Mouse (Mus musculus) frontal cortex, postnatal 10 days (tissue): ENCODE measurements around the gene Dnm1.
"Not testable (repeated sequence)": the region's sequence is repeated elsewhere in the genome, so short reads cannot be mapped to it uniquely, and the experiment has no call there.

ENCODE experiments used
- DNase-seq, 2 experiments: peaks; one replicate each; pipeline ENCODE4 v3.0.0; 2022; ENCODE audit warnings: low spot score in 2 of 2, mixed read lengths in 1 of 2

The Dnm1 gene

DNA sequence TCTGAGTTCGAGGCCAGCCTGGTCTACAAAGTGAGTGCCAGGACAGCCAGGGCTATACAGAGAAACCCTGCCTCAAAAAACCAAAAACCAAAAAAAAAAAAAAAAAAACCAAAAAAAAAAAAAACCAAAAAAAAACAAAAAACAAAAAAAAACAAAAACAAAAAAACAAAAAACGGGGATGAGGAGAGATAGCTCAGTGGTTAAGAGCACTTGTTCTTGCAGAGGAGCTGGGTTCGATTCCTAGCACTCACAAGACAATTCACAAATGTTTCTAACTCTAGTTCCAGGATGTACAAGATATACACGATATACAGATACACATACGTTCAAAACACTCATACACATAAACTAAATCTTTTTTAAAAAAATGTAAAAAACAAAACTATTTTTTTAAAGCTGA is 9.1 kb upstream of the Dnm1 start:
- DNase-seq, result not testable (repeated sequence)

DNA sequence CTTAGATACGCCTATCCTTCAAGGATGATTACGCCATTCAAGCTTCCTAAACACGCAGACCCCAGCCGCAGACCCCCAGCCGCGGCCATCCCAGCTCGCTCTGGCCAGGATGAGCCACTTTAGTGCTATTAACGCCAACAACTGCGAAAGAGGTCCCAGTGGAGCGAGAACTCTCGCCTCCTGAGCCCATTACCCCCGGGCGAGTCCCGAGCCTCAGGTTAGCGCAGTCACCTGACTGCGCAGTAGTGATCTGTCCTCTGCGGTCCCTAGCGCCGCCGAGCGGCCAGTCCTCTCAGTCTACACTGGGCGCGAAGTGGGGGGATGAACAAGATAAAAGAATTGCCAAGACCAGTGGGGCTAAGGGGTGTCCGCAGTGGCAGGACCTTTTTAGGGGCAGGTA is 8.3 kb upstream of the Dnm1 start:
- DNase-seq, result peak in 1 of 2 experiments; percentile 67

DNA sequence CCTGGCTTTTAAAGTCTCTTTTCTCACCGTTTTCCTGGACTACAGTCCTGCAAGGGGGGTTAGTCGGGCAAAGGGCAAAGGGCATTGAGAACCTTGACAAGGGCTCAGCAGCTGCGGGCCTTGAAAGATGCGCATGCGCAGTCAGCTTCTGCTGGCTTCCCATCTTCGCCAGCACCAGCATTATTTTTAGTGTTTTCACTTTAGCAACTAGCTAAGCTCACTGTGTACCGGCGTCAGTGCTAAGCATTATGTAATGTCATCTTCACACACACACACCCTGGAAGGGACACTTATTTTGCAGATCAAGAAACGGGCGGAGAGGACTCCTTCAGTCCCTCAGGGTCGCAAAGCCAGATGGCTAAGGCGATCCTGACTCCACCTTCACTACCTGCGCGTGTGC is 7.6 kb upstream of the Dnm1 start:
- peak in 1 of 2 experiments; percentile 64 for DNase-seq

DNA sequence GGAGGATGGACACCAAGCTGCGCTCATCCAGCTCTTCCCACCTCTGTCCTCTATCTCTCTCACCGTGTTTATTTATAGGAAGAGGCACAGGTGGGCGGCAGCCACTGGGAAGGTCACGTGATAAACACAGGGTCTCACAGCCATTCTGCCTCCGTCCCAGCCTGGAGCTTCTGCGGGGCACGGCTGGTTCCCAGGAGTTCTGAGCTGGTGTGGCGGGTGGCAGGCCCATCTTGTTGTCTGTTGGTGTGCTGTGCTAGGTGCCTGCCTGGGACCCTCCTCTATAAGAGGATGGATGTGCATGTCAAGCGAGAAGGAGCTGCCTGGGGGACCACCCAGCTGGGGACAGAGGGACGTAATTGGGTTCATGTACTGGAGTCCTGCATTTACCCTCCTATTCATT is 5.2 kb upstream of the Dnm1 start:
- DNase-seq, result no peak

DNA sequence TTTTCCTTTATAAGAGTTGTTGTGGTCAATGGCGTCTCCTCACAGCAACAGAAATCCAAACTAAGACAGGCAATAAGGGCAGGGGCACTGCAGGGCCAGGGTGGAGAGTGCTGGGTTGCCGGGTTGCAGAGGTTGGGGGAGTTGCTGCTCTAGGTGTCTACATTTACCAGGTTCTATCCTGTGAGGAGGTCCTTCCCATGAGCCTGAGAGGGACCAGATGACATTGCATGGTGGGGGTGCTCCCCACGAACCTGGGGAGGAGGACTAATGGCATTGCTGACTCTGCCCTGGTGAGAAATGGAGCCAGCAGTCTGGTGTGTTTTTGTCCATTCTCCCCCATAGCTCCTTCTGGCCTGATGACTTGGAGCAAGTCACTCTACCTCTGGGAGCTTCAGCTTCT is 4.6 kb upstream of the Dnm1 start:
- no peak for DNase-seq

DNA sequence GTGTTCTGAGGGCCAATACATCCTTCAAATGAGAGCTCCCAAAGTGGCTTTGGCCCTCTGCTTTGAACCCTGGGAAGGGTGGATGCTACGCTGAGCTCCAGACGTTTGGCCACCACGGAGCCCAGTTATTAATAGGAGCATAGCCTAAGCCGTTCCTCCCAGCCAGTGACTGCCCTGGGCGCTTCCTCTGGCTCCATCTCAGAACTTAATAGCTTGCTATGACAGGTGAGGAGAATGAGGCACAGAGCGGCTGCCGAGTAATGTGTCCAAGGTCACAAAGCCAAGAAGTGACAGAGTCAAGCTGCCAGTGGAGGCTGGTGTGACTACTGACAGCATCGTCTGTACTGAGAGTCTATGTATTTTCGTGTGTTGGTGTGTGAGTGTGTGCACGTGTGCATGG is 3.1 kb upstream of the Dnm1 start:
- no peak for DNase-seq

GRCm38 (mm10) chr2:32354336-32354895 is 1.3 kb upstream of the Dnm1 start:
- no peak for DNase-seq

- DNase-seq, result no peak
Observed at GRCm38 (mm10) chr2:32353836-32354235, 698 bp upstream of the Dnm1 start.

DNA sequence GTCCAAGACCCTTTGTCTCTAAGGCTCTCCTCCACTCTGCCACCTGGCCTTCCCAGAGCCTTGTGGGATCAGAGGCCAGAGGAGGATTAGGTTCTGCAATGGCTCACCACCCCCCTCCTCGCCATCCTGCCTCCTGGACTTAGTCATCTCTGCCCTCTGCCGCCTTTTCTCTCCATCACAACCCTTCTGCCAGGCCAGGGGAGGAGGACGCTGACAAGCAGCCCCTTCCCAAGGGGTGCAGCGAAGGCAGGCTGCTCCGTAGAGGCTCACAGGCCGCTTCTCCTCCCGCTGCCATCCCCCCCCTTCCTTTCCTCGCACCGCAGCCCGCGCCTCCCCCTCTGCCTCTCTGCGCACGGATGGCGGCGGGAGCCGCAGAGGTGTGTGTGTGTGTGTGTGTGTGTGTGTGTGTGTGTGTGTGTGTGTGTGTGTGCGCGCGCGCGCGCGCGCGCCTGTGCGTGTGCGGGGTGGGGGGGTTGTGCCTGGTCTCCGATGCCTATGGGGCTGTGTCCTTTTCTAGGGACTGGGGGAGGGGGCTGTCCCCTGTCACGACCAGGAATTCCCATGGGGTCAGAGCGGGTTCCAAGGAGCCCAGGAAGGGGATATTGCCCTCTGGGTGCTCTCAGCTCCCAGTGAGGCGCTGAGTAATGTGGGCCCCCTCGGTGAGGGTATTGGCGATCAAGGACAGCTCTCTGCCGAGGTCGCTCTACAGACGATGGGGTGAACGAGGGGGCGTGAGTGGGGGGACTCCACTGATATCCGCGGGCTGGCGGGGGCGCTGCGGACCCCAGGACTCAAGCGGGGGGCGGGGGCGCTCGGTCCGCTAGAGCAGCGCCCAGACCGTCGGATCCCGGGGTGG is 759 bp downstream of the Dnm1 start, which contains the start of gene Ciz1:
TSS of gene Ciz1 (plus strand) at position 177 of the 856 bp plus-strand sequence.
- DNase-seq, result peak in 1 of 2 experiments; percentile 56

DNA sequence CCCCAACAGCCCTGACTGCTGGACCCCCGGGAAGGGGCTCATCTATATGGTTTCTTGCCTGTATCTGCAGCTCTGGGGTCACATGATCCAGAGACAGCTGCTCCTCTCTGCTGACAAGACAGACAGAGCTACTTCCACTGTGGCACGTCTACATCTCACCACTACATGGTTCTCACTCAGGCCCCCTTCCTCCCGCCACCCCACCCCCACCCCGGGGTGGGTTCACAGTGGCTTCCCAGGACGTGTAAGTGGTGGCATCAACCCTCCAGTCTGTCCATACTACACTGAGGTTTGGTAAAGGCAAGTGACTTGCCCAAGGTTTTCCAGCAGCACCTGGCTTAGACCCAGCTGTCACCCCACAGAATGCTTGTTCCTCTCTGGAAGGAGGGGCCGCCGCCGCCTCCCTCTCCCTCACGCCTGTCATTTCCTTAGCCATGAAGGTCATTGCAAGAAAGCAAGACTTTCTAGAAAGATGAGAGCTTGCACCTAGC is 1.6 kb downstream of the Dnm1 start:
- DNase-seq, result no peak

- no peak for DNase-seq
Observed at GRCm38 (mm10) chr2:32350471-32351051, 2.6 kb downstream of the Dnm1 start.

GRCm38 (mm10) chr2:32349625-32350255 is 3.4 kb downstream of the Dnm1 start:
- no peak for DNase-seq

GRCm38 (mm10) chr2:32348311-32348710 is 4.8 kb downstream of the Dnm1 start:
- DNase-seq, result no peak

DNA sequence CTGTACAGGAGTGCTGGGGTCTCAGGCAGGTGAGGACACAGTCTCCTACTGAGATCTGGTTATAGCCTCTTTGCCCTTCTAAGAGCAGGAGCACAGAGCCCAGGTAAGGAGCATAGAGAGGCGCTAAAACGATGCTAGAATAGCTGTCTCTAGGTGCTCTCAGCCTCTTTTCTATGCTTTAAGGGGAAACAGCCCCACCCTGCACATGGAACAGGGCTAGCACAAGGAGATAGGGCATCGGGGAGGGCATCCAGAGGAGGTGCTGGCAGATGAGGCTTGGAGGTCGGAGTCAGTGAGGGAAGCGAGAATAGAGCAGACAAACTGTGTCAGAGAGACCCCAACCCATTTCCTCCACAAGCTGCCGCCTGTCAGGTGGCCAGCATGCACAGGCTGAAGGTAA is 6.1 kb downstream of the Dnm1 start:
- no peak for DNase-seq

- DNase-seq, result no peak
Observed at GRCm38 (mm10) chr2:32344598-32345321, 8.4 kb downstream of the Dnm1 start.

DNA sequence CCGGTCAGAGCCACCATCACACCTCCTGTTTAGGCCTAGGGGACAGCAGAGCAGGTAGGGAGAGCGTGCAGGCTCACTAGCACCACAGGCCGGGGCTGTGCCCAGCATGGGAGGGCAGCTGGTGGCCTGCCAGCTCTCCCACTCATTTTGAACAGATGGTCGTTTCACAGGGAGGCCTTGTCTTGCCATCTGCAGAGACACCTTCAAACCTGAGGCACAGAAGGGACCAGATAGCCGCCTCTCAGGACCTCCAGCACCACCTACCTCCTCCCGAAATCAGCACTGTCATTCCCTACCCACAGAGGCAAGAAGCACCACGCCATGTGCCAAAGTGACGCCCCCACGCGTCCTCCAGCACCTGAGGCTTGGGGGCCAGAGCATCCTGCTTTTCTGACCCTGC is 9.1 kb downstream of the Dnm1 start:
- DNase-seq, result no peak

DNA sequence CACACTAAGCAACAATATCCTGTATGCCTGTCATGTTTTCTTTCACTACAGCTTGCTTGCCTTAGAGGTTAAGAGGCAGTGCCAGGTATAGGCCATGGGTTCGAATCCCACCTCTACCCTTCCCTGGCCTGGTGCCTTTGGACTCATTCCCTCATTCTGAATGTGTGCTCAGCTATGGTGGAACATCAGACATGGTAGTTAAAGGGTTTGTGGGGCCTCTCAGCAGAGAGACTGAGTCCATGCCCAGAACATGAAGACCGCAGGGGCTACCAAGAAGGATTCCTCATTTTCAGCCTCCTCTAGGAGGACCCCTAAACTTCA is 9.8 kb downstream of the Dnm1 start:
- DNase-seq, result no peak

DNA sequence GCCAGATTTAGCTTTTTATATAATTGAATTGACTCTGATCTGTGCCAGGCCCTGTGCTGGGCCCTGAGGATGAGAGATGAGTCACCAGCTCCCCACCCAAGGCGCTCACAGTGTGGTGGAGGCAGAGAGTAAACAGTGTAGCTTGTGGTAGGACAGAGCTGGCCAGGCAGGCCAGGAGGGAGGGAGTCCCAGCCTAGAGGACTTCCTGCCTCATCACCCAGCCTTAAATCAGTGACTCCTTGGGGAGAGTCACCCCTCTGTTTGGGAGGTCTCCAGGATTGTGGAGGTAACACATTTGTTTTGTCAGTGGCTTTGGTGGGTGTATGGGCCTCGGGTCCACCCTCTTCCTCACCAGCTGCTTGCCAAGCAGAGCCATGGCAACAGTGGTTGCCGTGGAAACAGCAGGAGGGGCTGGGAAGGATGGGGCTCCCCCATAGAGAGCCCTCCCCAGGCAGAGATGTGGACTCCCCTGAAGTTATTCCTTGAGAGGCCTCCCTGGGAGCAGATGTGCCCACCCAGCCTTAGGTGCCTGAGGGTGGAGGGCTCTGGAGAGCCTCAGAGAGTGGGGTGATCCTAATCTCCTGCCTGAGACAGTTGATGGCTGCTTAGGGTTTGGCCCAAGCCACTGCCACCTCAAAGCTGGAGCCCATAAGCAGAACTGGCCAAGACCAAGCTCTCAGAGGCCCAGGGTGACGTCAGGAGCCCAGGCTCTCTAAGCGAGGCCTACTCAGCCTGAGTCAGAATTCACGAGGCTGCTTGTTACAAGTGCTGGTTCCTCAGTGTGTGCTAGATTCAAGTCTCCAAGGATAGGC is 10.4 kb downstream of the Dnm1 start:
- DNase-seq, result peak in 1 of 2 experiments; percentile 46

DNA sequence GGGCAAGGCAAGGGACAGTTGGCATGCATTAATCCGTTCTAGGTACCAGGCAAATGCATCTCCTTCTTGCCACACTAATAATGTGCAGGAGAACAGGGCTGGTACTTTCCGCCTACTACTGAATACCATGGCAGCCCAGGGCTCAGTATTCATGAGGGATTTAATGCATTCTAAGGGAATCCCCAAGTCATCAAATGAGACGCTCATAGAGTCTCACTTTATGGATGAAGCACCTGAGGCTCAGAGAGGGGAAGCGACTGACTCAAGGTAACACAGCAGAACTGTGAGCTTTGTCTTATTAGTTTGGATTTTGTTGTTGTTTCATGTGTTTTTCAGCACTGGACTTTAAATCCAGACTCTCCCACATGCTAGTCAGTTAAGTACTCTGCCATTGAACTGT is 11.1 kb downstream of the Dnm1 start:
- DNase-seq, result no peak

DNA sequence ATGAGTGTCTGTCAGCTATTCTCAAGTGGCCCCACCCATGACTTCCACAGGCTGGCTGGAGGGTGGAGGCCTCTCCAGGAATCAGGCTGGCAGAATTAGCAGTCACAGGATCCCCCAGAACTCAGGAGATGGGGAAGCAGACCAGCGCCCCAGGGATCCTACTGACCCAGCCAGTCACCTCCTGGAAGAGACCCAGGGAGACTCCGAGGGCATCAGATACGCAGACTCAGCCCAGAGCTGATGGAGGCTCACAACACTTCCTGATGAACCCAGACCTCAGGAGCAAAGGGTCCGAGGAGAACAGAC is 11.6 kb downstream of the Dnm1 start:
- DNase-seq, result no peak
